Mouse (Mus musculus) lung, adult 2 months (tissue): Measurements from ENCODE around the gene Ackr1.

ENCODE experiments used
- CTCF ChIP-seq: fragments of 200-500 bp; IDR thresholded peaks from 2 replicates; pipeline ENCODE4 v1.5.1; 2011; ENCODE audit warnings: mild to moderate bottlenecking, low read length, control low read depth; ENCODE audit not compliant: insufficient read depth
- POLR2A ChIP-seq: fragments of 200-500 bp; IDR thresholded peaks from 2 replicates; pipeline ENCODE4 v1.6.1; 2011; ENCODE audit warnings: low read depth, mild to moderate bottlenecking, control low read depth, low read length, borderline replicate concordance; ENCODE audit errors: extremely low read depth

DNA sequence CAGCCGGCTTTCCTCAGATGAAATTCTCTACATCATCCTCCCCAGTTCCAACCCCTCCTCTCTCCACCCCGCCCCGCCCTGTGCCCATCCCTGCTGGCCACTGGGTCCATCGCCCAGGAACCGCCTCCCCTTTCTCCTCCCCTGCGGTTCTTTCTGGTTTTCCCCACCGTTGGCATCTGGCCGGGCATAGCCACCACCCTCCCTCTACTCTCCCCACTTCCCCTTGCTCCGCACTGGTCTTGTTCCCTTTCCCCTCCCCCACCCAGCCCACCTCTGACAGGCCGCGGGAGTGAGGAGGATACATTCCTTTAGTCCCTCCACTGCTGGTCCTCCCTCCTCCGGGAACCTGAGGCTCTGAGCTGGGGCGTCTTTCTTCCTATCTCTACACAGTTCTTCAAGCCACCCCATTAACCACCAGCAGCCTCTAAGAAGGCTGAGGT, 32.4 kb upstream of the Ackr1 start:
- TF ChIP-seq CTCF (no peak), POLR2A (no peak)
